In genomic region chr1:86713054-86713453, GRCm38 (mm10) we compare ENCODE assay signal across 20 mouse cellular contexts. TPM values are rescaled to one million over a fixed set of nuclear protein-coding genes. Genes with fewer than 3 reads are reported as not detected.
DNase-seq lines count a peak whose midpoint lies in the region; ATAC-seq and TF ChIP-seq lines count a peak whose summit lies in the region.
"Had no signal": no experiment of that assay in that cellular context is flagged by ENCODE, and none has a peak within 500 bp of the region (broad histone marks: within the 10 kb centered on the region; RNA-seq: fewer than 3 reads in every experiment).

No protein-coding gene starts in this region.

- 0 out of 2 replicates have a peak, but pooled peaks have one; percentile 12 for TF ChIP-seq EP300 in liver, postnatal 0 days (IDR thresholded peaks at IDR 0.05; ENCODE audit: low read depth)

- peaks cover 13% of the 10 kb centered on the region; the same call in 1 of the 2 replicates for H3K4me1 ChIP-seq in kidney, adult 2 months (ENCODE audit: control insufficient read depth, insufficient read depth, low read length)
- H3K4me1 ChIP-seq in liver, embryonic 15.5 days (replicated peaks): peaks cover 31% of the 10 kb centered on the region
- H3K4me1 ChIP-seq in liver, postnatal 0 days (ENCODE audit: insufficient read depth): peaks cover 18% of the 10 kb centered on the region
- H3K4me1 ChIP-seq: embryonic facial prominence, embryonic 10.5 days; forebrain, embryonic 13.5 days; hindbrain, embryonic 10.5 days had no signal

- H3K4me2 ChIP-seq in liver, embryonic 15.5 days: no peak overlapping the region
- no peak overlapping the region for H3K4me2 ChIP-seq in liver, postnatal 0 days (ENCODE audit: low read depth, low read length)
- H3K4me2 ChIP-seq: forebrain, embryonic 13.5 days; heart, embryonic 12.5 days had no signal

- H3K27ac ChIP-seq in kidney, adult 2 months (ENCODE audit: insufficient read depth, low read depth, low read length): peak overlapping the region; percentile 86
- 0 out of 2 replicates have a peak overlapping the region, but pooled peaks have one; percentile 38 for H3K27ac ChIP-seq in liver, embryonic 15.5 days (replicated peaks)
- peak overlapping the region; percentile 48; the same call in 1 of the 2 replicates for H3K27ac ChIP-seq in liver, postnatal 0 days (ENCODE audit: low read depth)
- H3K27ac ChIP-seq: embryonic facial prominence, embryonic 10.5 days; forebrain, embryonic 13.5 days; gastrocnemius, adult 2 months; hindbrain, embryonic 10.5 days had no signal

- no peak for TF ChIP-seq POLR2A in kidney, adult 2 months (IDR thresholded peaks at IDR 0.05; ENCODE audit: low read depth, low read length)

- no peak for TF ChIP-seq CTCF in kidney, adult 2 months (conservative IDR thresholded peaks at IDR 0.05; ENCODE audit: insufficient read depth, insufficient read length, low read depth, low read length)
- no peak for TF ChIP-seq CTCF in liver, postnatal 0 days (IDR thresholded peaks at IDR 0.05; ENCODE audit: low read depth)

- peak; percentile 22; the same call in 1 of the 2 replicates for ATAC-seq in liver, embryonic 15.5 days (ENCODE audit: insufficient read depth)
- ATAC-seq in liver, postnatal 0 days: peak; percentile 77
- ATAC-seq in activated CD4-positive, CD25-positive, alpha-beta regulatory T cell, adult 4 months: no peak
- ATAC-seq: forebrain, embryonic 13.5 days; forebrain, postnatal 0 days; Patski had no signal

- H3K9me3 ChIP-seq in liver, embryonic 15.5 days (replicated peaks): no peaks in the 10 kb centered on the region
- H3K9me3 ChIP-seq in liver, postnatal 0 days (ENCODE audit: low read length): no peaks in the 10 kb centered on the region
- H3K9me3 ChIP-seq: embryonic facial prominence, embryonic 10.5 days; forebrain, embryonic 13.5 days; heart, embryonic 12.5 days; hindbrain, embryonic 10.5 days had no signal

- H3K27me3 ChIP-seq in kidney, adult 2 months (replicated peaks; ENCODE audit: control insufficient read depth, insufficient read depth, low read length): no peaks in the 10 kb centered on the region
- H3K27me3 ChIP-seq in liver, embryonic 15.5 days: no peaks in the 10 kb centered on the region
- no peaks in the 10 kb centered on the region for H3K27me3 ChIP-seq in liver, postnatal 0 days (ENCODE audit: insufficient read depth, low read length)
- H3K27me3 ChIP-seq: CH12.LX; forebrain, embryonic 13.5 days; heart, embryonic 12.5 days; Patski had no signal

- peak; percentile 79 for DNase-seq in kidney, adult 2 months
- DNase-seq in kidney, postnatal 14 days: no peak
- no peak for DNase-seq in liver
- no peak for DNase-seq in liver, postnatal 0 days
- DNase-seq in right cerebral cortex, adult 2 months (ENCODE audit: low spot score in 2 of 2): no peak
- DNase-seq: adrenal gland, adult 2 months; adrenal gland, postnatal 25 days; cerebellum, adult 18-20 months; cerebellum, adult 9-11 months; forebrain, postnatal 0 days; gastrocnemius, adult 2 months; gastrocnemius, postnatal 25 days had no signal

- no peaks in the 10 kb centered on the region for H3K36me3 ChIP-seq in kidney, adult 2 months (ENCODE audit: control insufficient read depth, insufficient read depth, low read length)
- H3K36me3 ChIP-seq in liver, embryonic 15.5 days (replicated peaks): no peaks in the 10 kb centered on the region
- H3K36me3 ChIP-seq in liver, postnatal 0 days (replicated peaks; ENCODE audit: insufficient read depth, low read length): no peaks in the 10 kb centered on the region
- H3K36me3 ChIP-seq: embryonic facial prominence, embryonic 10.5 days; heart, embryonic 12.5 days; hindbrain, embryonic 10.5 days had no signal

- WGBS in kidney, adult 2 months: 76% methylated on average over 4 of the region's 4 CpGs
- WGBS in liver, embryonic 15.5 days (ENCODE audit: insufficient replicate concordance): 71% methylated on average over 4 of the region's 4 CpGs
- 75% methylated on average over 4 of the region's 4 CpGs for WGBS in liver, postnatal 0 days (ENCODE audit: insufficient replicate concordance)

- H3K9ac ChIP-seq in liver, embryonic 15.5 days: no peak overlapping the region
- no peak overlapping the region for H3K9ac ChIP-seq in liver, postnatal 0 days (replicated peaks)
- H3K9ac ChIP-seq: forebrain, embryonic 13.5 days; forebrain, postnatal 0 days; heart, embryonic 12.5 days had no signal

- H3K4me3 ChIP-seq in kidney, adult 2 months (ENCODE audit: insufficient read depth, low read depth, low read length): no peak overlapping the region
- H3K4me3 ChIP-seq in liver, embryonic 15.5 days (replicated peaks): no peak overlapping the region
- H3K4me3 ChIP-seq in liver, postnatal 0 days (ENCODE audit: low read depth, low read length): no peak overlapping the region
- H3K4me3 ChIP-seq: embryonic facial prominence, embryonic 10.5 days; forebrain, embryonic 13.5 days; gastrocnemius, adult 2 months; heart, embryonic 12.5 days; hindbrain, embryonic 10.5 days had no signal

RNA-seq across cellular contexts. Expression of gene Dis3l2, which starts 9.4 kb away (rescaled TPM):
- polyA plus RNA-seq in kidney, adult 2 months (2012; rRNA removed): 15.7 and 17.2 TPM in 2 replicates
- 8.5 and 10.0 TPM in 2 replicates for polyA plus RNA-seq in liver, embryonic 15.5 days (2015; fragmentation: Nextera tagmentation; extraction: Ambion mirVana)
- 7.2 and 7.9 TPM in 2 replicates for polyA plus RNA-seq in liver, postnatal 0 days (2015; fragmentation: Nextera tagmentation; extraction: Ambion mirVana)
- polyA plus RNA-seq in activated CD4-positive, CD25-positive, alpha-beta regulatory T cell, adult 4 months (2017; shearing (Covaris generic)): 10 to 100 TPM; 18.9 to 20.4 TPM

RNA-seq across cellular contexts. Expression of gene Nppc, which starts 42.7 kb away (rescaled TPM):
- 0.08 and 0.09 TPM in 2 replicates for polyA plus RNA-seq in kidney, adult 2 months (2012; rRNA removed)
- polyA plus RNA-seq in liver, embryonic 15.5 days (2015; fragmentation: Nextera tagmentation; extraction: Ambion mirVana): not detected in 2 replicates
- 0.20 TPM in 1 of 2 replicates, not detected in the other for polyA plus RNA-seq in liver, postnatal 0 days (2015; fragmentation: Nextera tagmentation; extraction: Ambion mirVana)
- not detected for polyA plus RNA-seq in activated CD4-positive, CD25-positive, alpha-beta regulatory T cell, adult 4 months (2017; shearing (Covaris generic))
